Mouse (Mus musculus) stomach, embryonic 16.5 days (tissue): Measurements from ENCODE around the gene Rps9. TPM values are rescaled to one million over a fixed set of nuclear protein-coding genes. Genes with fewer than 3 reads are reported as not detected.
A peak's percentile ranks its signal among the peaks of the same experiment; 100 is the strongest.

Experiments used
- ATAC-seq: fragments of 200-750 bp; cut with Nextera tagmentation; 2 replicates; pipeline ENCODE4 v1.8.0; 2017; ENCODE audit warnings: moderate number of reproducible peaks, moderate TSS enrichment; ENCODE audit not compliant: insufficient read depth, low FRiP score
- H3K27ac ChIP-seq: fragments of 300-500 bp; sonication (generic); 2 replicates; pipeline ENCODE4 v1.5.1; 2014; ENCODE audit warnings: low read length
- H3K27me3 ChIP-seq: fragments of 300-500 bp; sonication (generic); 2 replicates; pipeline ENCODE4 v1.6.1; 2014; ENCODE audit warnings: low read length, control low read depth, mixed read lengths; ENCODE audit not compliant: control insufficient read depth, insufficient read depth
- H3K36me3 ChIP-seq: fragments of 300-500 bp; sonication (generic); 2 replicates; pipeline ENCODE4 v1.6.1; 2014; ENCODE audit warnings: low read length; ENCODE audit not compliant: control insufficient read depth, insufficient read depth
- H3K4me1 ChIP-seq: fragments of 300-500 bp; sonication (generic); 2 replicates; pipeline ENCODE4 v1.6.1; 2014; ENCODE audit warnings: low read length, control low read depth, mixed read lengths; ENCODE audit not compliant: control insufficient read depth, insufficient read depth
- H3K4me2 ChIP-seq: fragments of 300-500 bp; sonication (generic); 2 replicates; pipeline ENCODE4 v1.6.1; 2014; ENCODE audit warnings: low read depth, low read length, mixed read lengths
- H3K4me3 ChIP-seq: fragments of 300-500 bp; sonication (generic); replicated peaks from 2 replicates; pipeline ENCODE4 v1.5.1; 2014; ENCODE audit warnings: mild to moderate bottlenecking, low read length
- H3K9ac ChIP-seq: fragments of 300-500 bp; sonication (generic); 2 replicates; pipeline ENCODE4 v1.6.1; 2014; ENCODE audit warnings: low read length
- H3K9me3 ChIP-seq: fragments of 300-500 bp; sonication (generic); replicated peaks from 2 replicates; pipeline ENCODE4 v1.6.1; 2016; ENCODE audit warnings: low read length, control low read depth; ENCODE audit not compliant: control insufficient read depth
- WGBS: fragments of 180-500 bp; shearing (Covaris S2); extraction: QIAGEN DNeasy Blood & Tissue Kit; methylation state at CpG from one replicate; pipeline ENCODE4 v1.1.7; 2014; 5-methylcytosine and 5-hydroxymethylcytosine counted together
- polyA plus RNA-seq: library from polyadenylated mRNA; unstranded; fragments of >200 nt; fragmentation: Nextera tagmentation; extraction: Ambion mirVana; gene quantifications from 2 replicates; pipeline ENCODE4 v1.2.1, GENCODE M21; 2015

Gene Rps9
- polyA plus RNA-seq, 1 experiment from 2014 or later = 1,366 TPM

GRCm38 (mm10) chr7:3676371-3676770, 27.4 kb upstream of the Rps9 start:
- H3K36me3 ChIP-seq = 0 out of 2 replicates have a peak, but pooled peaks cover 5% of the 10 kb centered on the region
- ATAC-seq = peak; percentile 18; the same call in 1 of the 2 replicates
- peak overlapping the region; percentile 48 for H3K4me2 ChIP-seq
- H3K9ac ChIP-seq = peak overlapping the region; percentile 71
- WGBS = 80% methylated on average over 12 of the region's 12 CpGs
- no peaks in the 10 kb centered on the region for H3K9me3 ChIP-seq
- H3K4me3 ChIP-seq = peak overlapping the region; percentile 41
- peak overlapping the region; percentile 45 for H3K27ac ChIP-seq
- H3K27me3 ChIP-seq = no peaks in the 10 kb centered on the region
- no peaks in the 10 kb centered on the region for H3K4me1 ChIP-seq

- H3K4me1 ChIP-seq = no peaks in the 10 kb centered on the region
- 33% methylated on average over 9 of the region's 9 CpGs for WGBS
- no peaks in the 10 kb centered on the region for H3K27me3 ChIP-seq
- no peaks in the 10 kb centered on the region for H3K9me3 ChIP-seq
- H3K27ac ChIP-seq = peak within 1 kb of the TSS; percentile 45
- H3K4me2 ChIP-seq = peak within 1 kb of the TSS; percentile 48
- ATAC-seq = peak; percentile 87; the same call in 1 of the 2 replicates
- peak within 1 kb of the TSS; percentile 71 for H3K9ac ChIP-seq
- peak within 1 kb of the TSS; percentile 41 for H3K4me3 ChIP-seq
- H3K36me3 ChIP-seq = 0 out of 2 replicates have a peak, but pooled peaks cover 5% of the 10 kb centered on the region
These were observed 26.5 kb upstream of the Rps9 start, which contains the start of gene Tmc4 for GRCm38 (mm10) chr7:3677342-3677741. TSS of gene Tmc4 (minus strand) at chr7:3677553.

- H3K4me3 ChIP-seq = no peak overlapping the region
- no peak for ATAC-seq
- 0 out of 2 replicates have a peak, but pooled peaks cover 11% of the 10 kb centered on the region for H3K36me3 ChIP-seq
- H3K9me3 ChIP-seq = no peaks in the 10 kb centered on the region
- H3K27ac ChIP-seq = no peak overlapping the region
- no peak overlapping the region for H3K4me2 ChIP-seq
- no peaks in the 10 kb centered on the region for H3K4me1 ChIP-seq
- 85% methylated on average over 10 of the region's 10 CpGs for WGBS
- H3K9ac ChIP-seq = no peak overlapping the region
- H3K27me3 ChIP-seq = no peaks in the 10 kb centered on the region
These were observed 19.8 kb upstream of the Rps9 start for GRCm38 (mm10) chr7:3683908-3684550.

GRCm38 (mm10) chr7:3684698-3685097, 19.1 kb upstream of the Rps9 start:
- H3K36me3 ChIP-seq = 0 out of 2 replicates have a peak, but pooled peaks cover 11% of the 10 kb centered on the region
- ATAC-seq = no peak
- H3K9ac ChIP-seq = no peak overlapping the region
- no peak overlapping the region for H3K27ac ChIP-seq
- H3K4me1 ChIP-seq = no peaks in the 10 kb centered on the region
- H3K4me2 ChIP-seq = no peak overlapping the region
- no peak overlapping the region for H3K4me3 ChIP-seq
- H3K27me3 ChIP-seq = no peaks in the 10 kb centered on the region
- 94% methylated on average over 8 of the region's 8 CpGs for WGBS
- no peaks in the 10 kb centered on the region for H3K9me3 ChIP-seq

GRCm38 (mm10) chr7:3685400-3686187, 18.2 kb upstream of the Rps9 start:
- H3K36me3 ChIP-seq = 0 out of 2 replicates have a peak, but pooled peaks cover 5% of the 10 kb centered on the region
- no peak overlapping the region for H3K4me2 ChIP-seq
- no peaks in the 10 kb centered on the region for H3K9me3 ChIP-seq
- ATAC-seq = no peak
- H3K27me3 ChIP-seq = no peaks in the 10 kb centered on the region
- H3K27ac ChIP-seq = no peak overlapping the region
- no peak overlapping the region for H3K4me3 ChIP-seq
- 84% methylated on average over 31 of the region's 31 CpGs for WGBS
- no peak overlapping the region for H3K9ac ChIP-seq
- no peaks in the 10 kb centered on the region for H3K4me1 ChIP-seq

GRCm38 (mm10) chr7:3691919-3692318, 11.9 kb upstream of the Rps9 start:
- WGBS = 21% methylated on average over 3 of the region's 3 CpGs

GRCm38 (mm10) chr7:3692382-3692986, 11.3 kb upstream of the Rps9 start, which contains the start of gene Tsen34:
TSS of gene Tsen34 (plus strand) at chr7:3692863.
- Histone ChIP-seq H3K4me2 (peak within 1 kb of the TSS; percentile 64), H3K4me1 (peaks cover 17% of the 10 kb centered on the region), H3K9me3 (no peaks in the 10 kb centered on the region), H3K27ac (peak within 1 kb of the TSS; percentile 93), H3K27me3 (no peaks in the 10 kb centered on the region), H3K4me3 (peak within 1 kb of the TSS; percentile 81), H3K36me3 (no peaks in the 10 kb centered on the region), H3K9ac (peak within 1 kb of the TSS; percentile 88)
- ATAC-seq = no peak
- under 1% methylated on average over 49 of the region's 49 CpGs for WGBS

More at GRCm38 (mm10) chr7:3691919-3692318, 11.9 kb upstream of the Rps9 start:
- no peaks in the 10 kb centered on the region for H3K36me3 ChIP-seq
- ATAC-seq = no peak
- peak overlapping the region; percentile 81 for H3K4me3 ChIP-seq
- no peaks in the 10 kb centered on the region for H3K9me3 ChIP-seq
- no peaks in the 10 kb centered on the region for H3K27me3 ChIP-seq
- peak overlapping the region; percentile 93; the same call in 1 of the 2 replicates for H3K27ac ChIP-seq
- peaks cover 17% of the 10 kb centered on the region for H3K4me1 ChIP-seq
- peak overlapping the region; percentile 64 for H3K4me2 ChIP-seq
- H3K9ac ChIP-seq = peak overlapping the region; percentile 88

GRCm38 (mm10) chr7:3692987-3693808, 10.6 kb upstream of the Rps9 start, which contains the start of gene Mboat7:
TSS of gene Mboat7 (minus strand) at chr7:3693523.
- Histone ChIP-seq H3K36me3 (no peaks in the 10 kb centered on the region), H3K9me3 (no peaks in the 10 kb centered on the region), H3K27me3 (no peaks in the 10 kb centered on the region), H3K27ac (peak within 1 kb of the TSS; percentile 93), H3K4me1 (peaks cover 17% of the 10 kb centered on the region), H3K4me2 (peak within 1 kb of the TSS; percentile 64), H3K9ac (peak within 1 kb of the TSS; percentile 88), H3K4me3 (peak within 1 kb of the TSS; percentile 81)
- ATAC-seq = peak; percentile 89
- WGBS = under 1% methylated on average over 55 of the region's 55 CpGs
